Mouse (Mus musculus): Measurements from ENCODE around the gene Fam162a. TPM values are rescaled to one million over a fixed set of nuclear protein-coding genes. Genes with fewer than 3 reads are reported as not detected.
A peak's percentile ranks its signal among the peaks of the same experiment; 100 is the strongest.
"Not testable (repeated sequence)": the region's sequence is repeated elsewhere in the genome, so short reads cannot be mapped to it uniquely, and the experiment has no call there.

The Fam162a gene
- polyA plus RNA-seq, 1 experiment from 2014 or later: 259 TPM

DNA sequence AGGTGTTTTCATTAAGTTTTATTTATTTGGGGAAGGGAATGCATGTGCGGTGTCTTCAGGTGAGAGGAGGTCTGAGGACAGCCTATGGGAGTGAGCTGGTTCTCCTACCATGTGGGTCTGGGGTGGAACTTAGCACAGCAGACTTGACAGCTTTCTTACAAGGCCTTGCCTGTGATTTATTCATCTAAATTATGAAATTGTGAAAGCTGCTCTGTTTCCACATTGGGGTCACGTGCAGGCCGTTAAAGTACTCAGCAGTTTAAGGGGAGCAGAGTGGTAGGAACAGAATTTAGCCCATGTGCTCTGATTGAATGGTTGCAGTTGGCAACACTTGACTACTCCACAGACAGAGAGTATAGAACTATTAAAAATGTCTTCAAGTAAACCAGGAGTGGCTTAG is 8.5 kb upstream of the Fam162a start:
- Histone ChIP-seq H3K36me3 (peaks cover 37% of the 10 kb centered on the region), H3K27me3 (replicated peaks) (no peaks in the 10 kb centered on the region), H3K4me3 (no peak overlapping the region), H3K9ac (no peak overlapping the region), H3K4me1 (no peaks in the 10 kb centered on the region), H3K4me2 (no peak overlapping the region), H3K9me3 (replicated peaks) (no peaks in the 10 kb centered on the region), H3K27ac (no peak overlapping the region)
- no peak for ATAC-seq
- WGBS (ENCODE audit: insufficient replicate concordance): 89% methylated on average over 3 of the region's 3 CpGs

DNA sequence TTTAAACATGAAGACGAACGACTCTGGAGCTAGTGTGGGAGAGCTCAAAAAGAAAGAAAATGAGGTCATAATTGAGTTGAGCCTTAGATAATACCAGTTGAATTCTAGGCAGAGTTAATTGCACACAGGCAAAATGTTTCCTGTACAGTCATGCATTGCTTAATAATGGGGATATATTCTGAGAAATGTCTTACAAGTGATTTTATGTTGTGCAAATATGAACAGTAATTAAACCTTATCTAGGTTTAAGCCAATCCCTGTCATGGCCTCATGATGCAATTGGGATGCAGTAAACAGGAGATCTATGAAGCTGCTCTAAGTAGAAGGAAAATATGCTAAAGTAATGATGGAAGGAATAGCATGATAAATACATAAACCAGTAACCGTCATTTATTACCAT is 3.4 kb upstream of the Fam162a start:
- Histone ChIP-seq H3K27ac (no peak overlapping the region), H3K4me2 (no peak overlapping the region), H3K4me3 (no peak overlapping the region), H3K36me3 (peaks cover 20% of the 10 kb centered on the region), H3K9me3 (replicated peaks) (no peaks in the 10 kb centered on the region), H3K4me1 (peaks cover 15% of the 10 kb centered on the region), H3K9ac (no peak overlapping the region), H3K27me3 (replicated peaks) (no peaks in the 10 kb centered on the region)
- no peak for ATAC-seq
- 83% methylated on average over 3 of the region's 3 CpGs for WGBS (ENCODE audit: insufficient replicate concordance)

GRCm38 (mm10) chr16:36072410-36073011 is 1.1 kb upstream of the Fam162a start:
- Histone ChIP-seq H3K4me2 (peak overlapping the region; percentile 85), H3K27me3 (replicated peaks) (no peaks in the 10 kb centered on the region), H3K4me1 (peaks cover 38% of the 10 kb centered on the region), H3K36me3 (peaks cover 34% of the 10 kb centered on the region), H3K4me3 (peak overlapping the region; percentile 84), H3K9ac (peak overlapping the region; percentile 90), H3K9me3 (replicated peaks) (no peaks in the 10 kb centered on the region), H3K27ac (peak overlapping the region; percentile 96)
- 20% methylated on average over 8 of the region's 8 CpGs for WGBS (ENCODE audit: insufficient replicate concordance)
- ATAC-seq: no peak

DNA sequence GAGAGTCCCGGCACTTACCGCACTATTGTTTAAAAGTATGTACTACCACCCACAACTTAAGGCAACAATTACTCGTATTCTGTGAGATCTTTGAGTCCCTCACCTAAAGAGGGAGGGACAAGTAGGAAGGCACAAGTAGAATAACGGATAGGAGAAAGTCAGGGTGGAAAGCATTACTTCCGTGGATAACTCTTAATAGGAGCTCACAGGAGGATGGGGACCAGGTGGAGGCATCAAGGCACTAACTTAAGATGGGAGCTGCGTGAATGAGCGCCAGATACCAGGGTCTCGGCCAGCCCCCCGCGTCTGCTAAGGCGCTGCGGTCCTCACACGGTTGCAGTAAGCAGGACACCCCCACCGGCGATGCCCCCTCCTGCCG is 334 bp downstream of the Fam162a start:
- Histone ChIP-seq H3K4me3 (peak overlapping the region; percentile 84), H3K27ac (peak overlapping the region; percentile 96), H3K9me3 (replicated peaks) (no peaks in the 10 kb centered on the region), H3K9ac (peak overlapping the region; percentile 90), H3K4me1 (peaks cover 47% of the 10 kb centered on the region), H3K36me3 (peaks cover 44% of the 10 kb centered on the region), H3K4me2 (peak overlapping the region; percentile 85), H3K27me3 (replicated peaks) (no peaks in the 10 kb centered on the region)
- peak; percentile 45 for ATAC-seq
- WGBS (ENCODE audit: insufficient replicate concordance): 0% methylated on average over 16 of the region's 16 CpGs

- Histone ChIP-seq H3K27ac (no peak overlapping the region), H3K4me3 (peak overlapping the region; percentile 84)
- 46% methylated on average over 9 of the region's 9 CpGs for WGBS (ENCODE audit: insufficient replicate concordance)
Measured at GRCm38 (mm10) chr16:36069819-36070575, 1.4 kb downstream of the Fam162a start.

DNA sequence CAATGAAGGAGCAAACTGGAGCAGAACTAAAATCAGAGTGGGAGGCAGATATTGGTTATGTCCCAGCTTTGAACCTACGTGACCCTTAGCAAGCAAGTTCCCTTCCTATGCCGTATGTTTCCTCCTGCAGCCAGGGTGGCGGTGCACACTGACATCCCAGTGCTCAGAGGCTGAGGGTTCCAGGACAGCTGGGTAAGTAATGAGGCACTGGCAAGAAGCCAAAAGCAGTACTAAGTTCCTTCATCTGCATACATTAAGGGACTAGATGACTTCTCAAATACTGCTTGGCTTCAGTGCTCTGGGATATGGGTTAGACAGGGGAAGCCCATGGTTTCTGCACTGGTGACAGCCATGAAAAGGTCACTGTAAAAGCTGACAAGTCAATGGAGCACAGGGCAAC is 3.0 kb downstream of the Fam162a start:
- Histone ChIP-seq H3K9ac (no peak overlapping the region), H3K9me3 (replicated peaks) (no peaks in the 10 kb centered on the region), H3K4me3 (no peak overlapping the region), H3K4me1 (peaks cover 59% of the 10 kb centered on the region), H3K36me3 (peaks cover 35% of the 10 kb centered on the region), H3K27ac (no peak overlapping the region), H3K4me2 (0 out of 2 replicates have a peak overlapping the region, but pooled peaks have one; percentile 85), H3K27me3 (replicated peaks) (no peaks in the 10 kb centered on the region)
- no peak for ATAC-seq
- 74% methylated on average over 3 of the region's 3 CpGs for WGBS (ENCODE audit: insufficient replicate concordance)

More at GRCm38 (mm10) chr16:36069819-36070575, 1.4 kb downstream of the Fam162a start:
- Histone ChIP-seq H3K4me1 (peaks cover 47% of the 10 kb centered on the region), H3K36me3 (peaks cover 41% of the 10 kb centered on the region), H3K9me3 (replicated peaks) (no peaks in the 10 kb centered on the region), H3K9ac (peak overlapping the region; percentile 90), H3K4me2 (peak overlapping the region; percentile 85), H3K27me3 (replicated peaks) (no peaks in the 10 kb centered on the region)
- no peak for ATAC-seq

GRCm38 (mm10) chr16:36067694-36068093 is 3.7 kb downstream of the Fam162a start:
- no peaks in the 10 kb centered on the region for H3K9me3 ChIP-seq (replicated peaks)
- H3K27me3 ChIP-seq (replicated peaks): no peaks in the 10 kb centered on the region
- 48% methylated on average over 2 of the region's 2 CpGs for WGBS (ENCODE audit: insufficient replicate concordance)
- no peak overlapping the region for H3K4me2 ChIP-seq
- no peak overlapping the region for H3K27ac ChIP-seq
- H3K36me3 ChIP-seq: peaks cover 38% of the 10 kb centered on the region
- ATAC-seq: no peak
- H3K4me3 ChIP-seq: no peak overlapping the region
- H3K4me1 ChIP-seq: peaks cover 63% of the 10 kb centered on the region
- no peak overlapping the region for H3K9ac ChIP-seq

DNA sequence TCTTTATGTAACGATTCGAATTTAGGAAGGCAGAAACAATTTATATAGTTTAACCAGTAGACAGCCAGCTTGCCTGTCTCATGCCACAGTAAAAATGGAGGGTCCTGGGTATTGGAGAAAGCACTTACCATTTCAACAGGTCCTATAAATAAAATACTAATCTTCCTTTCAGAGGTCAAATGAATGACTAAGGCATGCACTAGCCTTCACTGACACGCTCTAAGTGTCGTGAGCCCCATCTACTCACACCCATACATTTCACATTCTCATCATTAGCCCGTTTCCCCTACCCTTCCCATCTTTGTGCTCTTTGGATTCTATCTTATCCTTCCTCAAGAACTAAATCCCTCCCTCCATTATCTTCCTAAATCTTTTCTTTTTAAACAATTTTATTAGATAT is 6.5 kb downstream of the Fam162a start:
- Histone ChIP-seq H3K9ac (no peak overlapping the region), H3K4me1 (peaks cover 68% of the 10 kb centered on the region), H3K9me3 (replicated peaks) (no peaks in the 10 kb centered on the region), H3K27ac (no peak overlapping the region), H3K27me3 (replicated peaks) (no peaks in the 10 kb centered on the region), H3K4me2 (no peak overlapping the region), H3K36me3 (peaks cover 47% of the 10 kb centered on the region), H3K4me3 (no peak overlapping the region)
- WGBS (ENCODE audit: insufficient replicate concordance): 77% methylated on average over 5 of the region's 5 CpGs
- ATAC-seq: no peak

DNA sequence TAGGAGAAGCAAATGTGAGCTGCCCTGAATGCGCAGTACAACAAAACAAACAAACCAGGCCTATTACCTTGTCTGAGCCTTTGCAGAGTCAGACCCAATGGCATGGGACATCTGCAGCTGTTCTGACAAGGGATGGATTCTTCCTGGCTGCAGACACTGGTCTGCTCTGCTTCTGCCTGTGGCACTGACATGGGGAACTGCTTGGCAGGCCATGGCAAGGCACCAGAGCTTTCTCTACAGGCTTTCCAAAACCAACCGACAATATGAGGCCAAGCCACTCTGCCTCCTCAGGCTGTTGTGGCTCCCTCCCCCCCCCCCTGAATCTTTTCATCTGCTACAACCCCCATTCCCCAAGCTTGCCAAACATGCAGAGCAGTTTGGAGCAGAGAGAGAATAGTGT is 8.1 kb downstream of the Fam162a start:
- no peaks in the 10 kb centered on the region for H3K9me3 ChIP-seq (replicated peaks)
- no peak overlapping the region for H3K9ac ChIP-seq
- no peak overlapping the region for H3K4me3 ChIP-seq
- no peaks in the 10 kb centered on the region for H3K27me3 ChIP-seq (replicated peaks)
- peaks cover 35% of the 10 kb centered on the region for H3K36me3 ChIP-seq
- peaks cover 65% of the 10 kb centered on the region for H3K4me1 ChIP-seq
- H3K27ac ChIP-seq: peak overlapping the region; percentile 69
- H3K4me2 ChIP-seq: no peak overlapping the region
- WGBS (ENCODE audit: insufficient replicate concordance): 82% methylated on average over 2 of the region's 2 CpGs
- no peak for ATAC-seq

GRCm38 (mm10) chr16:36062534-36062933 is 8.9 kb downstream of the Fam162a start:
- not testable (repeated sequence) for H3K9ac ChIP-seq, ATAC-seq

GRCm38 (mm10) chr16:36057933-36058475 is 13.4 kb downstream of the Fam162a start:
- H3K4me1 ChIP-seq: peaks cover 35% of the 10 kb centered on the region
- no peak for ATAC-seq
- H3K4me2 ChIP-seq: no peak overlapping the region
- no peaks in the 10 kb centered on the region for H3K27me3 ChIP-seq (replicated peaks)
- H3K36me3 ChIP-seq: peaks cover 42% of the 10 kb centered on the region
- H3K9me3 ChIP-seq (replicated peaks): no peaks in the 10 kb centered on the region
- WGBS (ENCODE audit: insufficient replicate concordance): 56% methylated on average over 8 of the region's 8 CpGs
- H3K27ac ChIP-seq: peak overlapping the region; percentile 21; the same call in 1 of the 2 replicates
- no peak overlapping the region for H3K4me3 ChIP-seq
- no peak overlapping the region for H3K9ac ChIP-seq

More at GRCm38 (mm10) chr16:36062534-36062933, 8.9 kb downstream of the Fam162a start:
- WGBS (ENCODE audit: insufficient replicate concordance): 42% methylated on average over 1 of the region's 1 CpGs
- not testable (repeated sequence) for H3K9me3 ChIP-seq (replicated peaks); H3K4me3 ChIP-seq; H3K27me3 ChIP-seq (replicated peaks); H3K4me2 ChIP-seq
- Histone ChIP-seq H3K36me3 (peaks cover 29% of the 10 kb centered on the region), H3K27ac (peak overlapping the region; percentile 69), H3K4me1 (peaks cover 61% of the 10 kb centered on the region)

- H3K27ac ChIP-seq: no peak overlapping the region
- H3K4me3 ChIP-seq: no peak overlapping the region
- WGBS (ENCODE audit: insufficient replicate concordance): 83% methylated on average over 11 of the region's 11 CpGs
- no peaks in the 10 kb centered on the region for H3K27me3 ChIP-seq (replicated peaks)
- H3K9me3 ChIP-seq (replicated peaks): no peaks in the 10 kb centered on the region
- H3K9ac ChIP-seq: no peak overlapping the region
- H3K4me2 ChIP-seq: no peak overlapping the region
- no peak for ATAC-seq
- H3K36me3 ChIP-seq: peaks cover 53% of the 10 kb centered on the region
- H3K4me1 ChIP-seq: peaks cover 24% of the 10 kb centered on the region
Measured at GRCm38 (mm10) chr16:36056416-36056815, 15.0 kb downstream of the Fam162a start.
